Mouse (Mus musculus) heart, embryonic 11.5 days (tissue): Measurements from ENCODE around the gene Tbc1d9. TPM values are rescaled to one million over a fixed set of nuclear protein-coding genes. Genes with fewer than 3 reads are reported as not detected.
A peak's percentile ranks its signal among the peaks of the same experiment; 100 is the strongest.

Experiments
- ATAC-seq: fragments of 200-750 bp; cut with Nextera tagmentation; replicated peaks from 2 replicates; pipeline ENCODE4 v1.8.0; 2017; ENCODE audit warnings: moderate library complexity; ENCODE audit not compliant: insufficient number of reproducible peaks, low FRiP score, low TSS enrichment
- H3K27ac ChIP-seq: fragments of 300-500 bp; sonication (generic); 2 replicates; pipeline ENCODE4 v1.5.1; 2014; ENCODE audit warnings: mild to moderate bottlenecking, low read depth, low read length
- H3K27me3 ChIP-seq: fragments of 300-500 bp; sonication (generic); 2 replicates; pipeline ENCODE4 v1.6.1; 2014; ENCODE audit warnings: mild to moderate bottlenecking, low read length, mixed read lengths; ENCODE audit not compliant: control insufficient read depth, insufficient read depth
- H3K36me3 ChIP-seq: fragments of 300-500 bp; sonication (generic); 2 replicates; pipeline ENCODE4 v1.6.1; 2014; ENCODE audit warnings: mild to moderate bottlenecking, low read length, moderate library complexity, mixed read lengths; ENCODE audit not compliant: control insufficient read depth, insufficient read depth
- H3K4me1 ChIP-seq: fragments of 300-500 bp; sonication (generic); 2 replicates; pipeline ENCODE4 v1.6.1; 2014; ENCODE audit warnings: low read length; ENCODE audit not compliant: control insufficient read depth, insufficient read depth
- H3K4me2 ChIP-seq: fragments of 300-500 bp; sonication (generic); 2 replicates; pipeline ENCODE4 v1.6.1; 2014; ENCODE audit warnings: mild to moderate bottlenecking, moderate library complexity
- H3K4me3 ChIP-seq: fragments of 300-500 bp; sonication (generic); 2 replicates; pipeline ENCODE4 v1.5.1; 2014; ENCODE audit warnings: low read depth, low read length
- H3K9ac ChIP-seq: fragments of 300-500 bp; sonication (generic); 2 replicates; pipeline ENCODE4 v1.6.1; 2014; ENCODE audit warnings: mild to moderate bottlenecking, low read depth, low read length, moderate library complexity
- H3K9me3 ChIP-seq: fragments of 300-500 bp; sonication (generic); replicated peaks from 2 replicates; pipeline ENCODE4 v1.6.1; 2016; ENCODE audit warnings: low read length; ENCODE audit not compliant: control insufficient read depth
- WGBS: fragments of 180-500 bp; shearing (Covaris S2); extraction: QIAGEN DNeasy Blood & Tissue Kit; methylation state at CpG from one replicate; pipeline ENCODE4 v1.1.7; 2014; ENCODE audit not compliant: insufficient replicate concordance; 5-methylcytosine and 5-hydroxymethylcytosine counted together
- polyA plus RNA-seq: library from polyadenylated mRNA; unstranded; fragments of >200 nt; fragmentation: Nextera tagmentation; extraction: Ambion mirVana; gene quantifications from 2 replicates; pipeline ENCODE4 v1.2.1, GENCODE M21; 2014

The Tbc1d9 gene
- polyA plus RNA-seq, result 1.2 and 1.3 TPM in 2 replicates

GRCm38 (mm10) chr8:83165235-83165930 lies at the start of gene Tbc1d9:
TSS of gene Tbc1d9 (plus strand) at chr8:83165352.
- Histone ChIP-seq H3K27ac (peak within 1 kb of the TSS; percentile 43), H3K36me3 (no peaks in the 10 kb centered on the region), H3K9me3 (no peaks in the 10 kb centered on the region), H3K4me1 (peaks cover 4% of the 10 kb centered on the region; the same call in 1 of the 2 replicates), H3K4me2 (peak within 1 kb of the TSS; percentile 93), H3K9ac (peak within 1 kb of the TSS; percentile 78), H3K27me3 (peaks cover 4% of the 10 kb centered on the region; the same call in 1 of the 2 replicates), H3K4me3 (peak within 1 kb of the TSS; percentile 66)
- under 1% methylated on average over 53 of the region's 63 CpGs for WGBS
- ATAC-seq, result peak; percentile 89

- 47% methylated on average over 2 of the region's 2 CpGs for WGBS
- H3K9me3 ChIP-seq, result no peaks in the 10 kb centered on the region
- no peaks in the 10 kb centered on the region for H3K4me1 ChIP-seq
- no peak for ATAC-seq
- no peak overlapping the region for H3K4me2 ChIP-seq
- no peak overlapping the region for H3K27ac ChIP-seq
- H3K9ac ChIP-seq, result no peak overlapping the region
- no peaks in the 10 kb centered on the region for H3K36me3 ChIP-seq
- no peaks in the 10 kb centered on the region for H3K27me3 ChIP-seq
- no peak overlapping the region for H3K4me3 ChIP-seq
These were observed 30.1 kb upstream of the Tbc1d9 start for GRCm38 (mm10) chr8:83135086-83135485.

DNA sequence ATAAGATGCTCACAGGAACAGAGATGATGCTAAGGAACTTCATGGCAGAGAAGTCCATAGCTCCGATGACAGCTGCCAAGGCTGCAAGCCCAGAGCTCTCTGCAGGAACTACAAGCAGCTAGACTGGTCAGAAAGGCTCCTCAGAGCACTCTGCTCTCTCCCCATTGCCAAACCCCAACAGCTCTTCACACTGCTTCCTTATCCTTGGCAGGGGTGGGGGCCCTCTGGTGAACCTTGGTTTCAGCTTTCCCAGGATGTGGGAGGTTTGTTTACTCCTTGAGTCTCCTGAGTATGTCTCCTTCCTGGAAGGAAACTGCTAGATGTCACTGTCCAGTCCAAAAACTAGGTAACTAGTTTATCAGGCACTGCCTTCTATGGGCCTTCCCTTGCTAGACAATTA lies 25.1 kb upstream of the Tbc1d9 start:
- no peak overlapping the region for H3K4me3 ChIP-seq
- no peaks in the 10 kb centered on the region for H3K4me1 ChIP-seq
- WGBS, result 50% methylated on average over 1 of the region's 1 CpGs

GRCm38 (mm10) chr8:83140701-83141111 lies 24.4 kb upstream of the Tbc1d9 start:
- no peak for ATAC-seq
- H3K27me3 ChIP-seq, result no peaks in the 10 kb centered on the region
- H3K27ac ChIP-seq, result no peak overlapping the region
- H3K9me3 ChIP-seq, result no peaks in the 10 kb centered on the region
- 58% methylated on average over 3 of the region's 3 CpGs for WGBS
- no peak overlapping the region for H3K9ac ChIP-seq
- no peaks in the 10 kb centered on the region for H3K36me3 ChIP-seq
- no peaks in the 10 kb centered on the region for H3K4me1 ChIP-seq
- no peak overlapping the region for H3K4me2 ChIP-seq
- H3K4me3 ChIP-seq, result no peak overlapping the region

More for the DNA sequence above, 25.1 kb upstream of the Tbc1d9 start:
- H3K27me3 ChIP-seq, result no peaks in the 10 kb centered on the region
- ATAC-seq, result no peak
- H3K9ac ChIP-seq, result no peak overlapping the region
- no peaks in the 10 kb centered on the region for H3K36me3 ChIP-seq
- no peaks in the 10 kb centered on the region for H3K9me3 ChIP-seq
- H3K4me2 ChIP-seq, result no peak overlapping the region
- H3K27ac ChIP-seq, result no peak overlapping the region

GRCm38 (mm10) chr8:83141358-83141757 lies 23.8 kb upstream of the Tbc1d9 start:
- 70% methylated on average over 5 of the region's 5 CpGs for WGBS
- no peak overlapping the region for H3K9ac ChIP-seq
- no peaks in the 10 kb centered on the region for H3K9me3 ChIP-seq

GRCm38 (mm10) chr8:83144601-83145000 lies 20.6 kb upstream of the Tbc1d9 start:
- H3K9ac ChIP-seq, result no peak overlapping the region
- H3K4me2 ChIP-seq, result no peak overlapping the region
- H3K36me3 ChIP-seq, result no peaks in the 10 kb centered on the region
- no peaks in the 10 kb centered on the region for H3K27me3 ChIP-seq
- WGBS, result 81% methylated on average over 4 of the region's 4 CpGs
- no peaks in the 10 kb centered on the region for H3K4me1 ChIP-seq
- H3K9me3 ChIP-seq, result no peaks in the 10 kb centered on the region
- H3K27ac ChIP-seq, result no peak overlapping the region
- H3K4me3 ChIP-seq, result no peak overlapping the region
- no peak for ATAC-seq

More at GRCm38 (mm10) chr8:83141358-83141757, 23.8 kb upstream of the Tbc1d9 start:
- no peak overlapping the region for H3K27ac ChIP-seq
- H3K4me3 ChIP-seq, result no peak overlapping the region
- no peak for ATAC-seq
- no peaks in the 10 kb centered on the region for H3K36me3 ChIP-seq
- no peaks in the 10 kb centered on the region for H3K4me1 ChIP-seq
- H3K27me3 ChIP-seq, result no peaks in the 10 kb centered on the region
- H3K4me2 ChIP-seq, result no peak overlapping the region

DNA sequence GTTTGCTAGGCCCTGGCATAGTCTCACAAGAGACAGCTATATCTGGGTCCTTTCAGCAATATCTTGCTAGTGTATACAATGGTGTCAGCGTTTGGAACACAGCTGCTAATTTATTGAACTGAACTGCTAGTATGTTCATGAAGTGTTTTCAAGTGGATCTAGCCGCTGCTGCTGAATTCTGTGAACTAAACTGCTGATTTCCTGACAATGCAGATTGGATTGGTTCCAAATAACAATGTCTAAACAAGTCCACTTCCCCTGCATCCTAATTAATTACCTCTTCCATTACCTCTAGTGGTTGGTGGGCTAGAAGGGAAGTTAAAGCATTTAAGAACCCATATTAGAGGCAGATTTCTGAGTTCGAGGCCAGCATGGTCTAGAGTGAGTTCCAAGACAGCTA lies 19.7 kb upstream of the Tbc1d9 start:
- no peak overlapping the region for H3K4me3 ChIP-seq
- no peak for ATAC-seq
- H3K4me2 ChIP-seq, result no peak overlapping the region
- no peaks in the 10 kb centered on the region for H3K27me3 ChIP-seq
- H3K4me1 ChIP-seq, result no peaks in the 10 kb centered on the region
- no peak overlapping the region for H3K9ac ChIP-seq
- H3K36me3 ChIP-seq, result no peaks in the 10 kb centered on the region
- no peak overlapping the region for H3K27ac ChIP-seq
- 70% methylated on average over 3 of the region's 3 CpGs for WGBS
- H3K9me3 ChIP-seq, result no peaks in the 10 kb centered on the region

- Histone ChIP-seq H3K9ac (no peak overlapping the region), H3K4me1 (no peaks in the 10 kb centered on the region), H3K36me3 (no peaks in the 10 kb centered on the region), H3K9me3 (no peaks in the 10 kb centered on the region), H3K27me3 (no peaks in the 10 kb centered on the region), H3K4me2 (no peak overlapping the region), H3K4me3 (no peak overlapping the region), H3K27ac (no peak overlapping the region)
- ATAC-seq, result no peak
- WGBS, result 84% methylated on average over 6 of the region's 6 CpGs
These were observed 16.0 kb upstream of the Tbc1d9 start for GRCm38 (mm10) chr8:83149124-83149523.

DNA sequence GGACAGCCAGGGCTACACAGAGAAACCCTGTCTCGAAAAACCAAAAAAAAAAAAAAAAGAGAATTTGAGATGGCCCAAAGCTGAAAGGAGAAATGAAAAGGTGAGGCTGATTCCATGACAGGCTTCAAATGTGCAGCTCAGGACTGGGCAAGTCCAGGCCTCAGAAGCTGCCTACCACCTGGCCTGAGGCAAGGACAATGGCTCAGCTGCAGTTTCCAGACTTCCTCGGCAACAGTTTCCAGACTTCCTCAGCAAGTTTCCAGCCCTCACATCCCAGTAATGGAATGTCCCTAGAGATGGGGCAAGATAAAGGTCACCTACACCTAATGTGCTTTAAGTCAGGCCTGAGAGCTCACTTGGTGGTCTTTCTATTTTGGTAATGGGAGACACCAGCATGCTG lies 13.1 kb upstream of the Tbc1d9 start:
- Histone ChIP-seq H3K4me2 (no peak overlapping the region), H3K4me1 (no peaks in the 10 kb centered on the region), H3K9me3 (no peaks in the 10 kb centered on the region), H3K27ac (no peak overlapping the region), H3K36me3 (no peaks in the 10 kb centered on the region), H3K4me3 (no peak overlapping the region), H3K27me3 (no peaks in the 10 kb centered on the region), H3K9ac (no peak overlapping the region)
- no peak for ATAC-seq
- 42% methylated on average over 2 of the region's 2 CpGs for WGBS
